Mouse (Mus musculus): ENCODE results near the gene Foxs1.

The Foxs1 gene

GRCm38 (mm10) chr2:152903586-152903985, 29.4 kb downstream of the Foxs1 start:
- no peak for DNase-seq (ENCODE audit: low read depth, low spot score)

GRCm38 (mm10) chr2:152902658-152903057, 30.4 kb downstream of the Foxs1 start:
- no peak for DNase-seq (ENCODE audit: low read depth, low spot score)

- no peak for DNase-seq (ENCODE audit: low read depth, low spot score)
Observed at GRCm38 (mm10) chr2:152901296-152901695, 31.7 kb downstream of the Foxs1 start.

- DNase-seq (ENCODE audit: low read depth, low spot score), result no peak
Observed at GRCm38 (mm10) chr2:152899011-152899410, 34.0 kb downstream of the Foxs1 start.

GRCm38 (mm10) chr2:152896926-152897325, 36.1 kb downstream of the Foxs1 start:
- no peak for DNase-seq (ENCODE audit: low read depth, low spot score)

GRCm38 (mm10) chr2:152895834-152896233, 37.2 kb downstream of the Foxs1 start:
- DNase-seq (ENCODE audit: low read depth, low spot score), result no peak

- DNase-seq (ENCODE audit: low read depth, low spot score), result no peak
Observed at GRCm38 (mm10) chr2:152888774-152889173, 44.2 kb downstream of the Foxs1 start.

GRCm38 (mm10) chr2:152887230-152887629, 45.8 kb downstream of the Foxs1 start:
- DNase-seq (ENCODE audit: low read depth, low spot score), result no peak

GRCm38 (mm10) chr2:152884101-152884645, 48.8 kb downstream of the Foxs1 start:
- DNase-seq (ENCODE audit: low read depth, low spot score), result peak; percentile 80
